Mouse (Mus musculus): ENCODE measurements around the gene Tmem267.
"Not testable (repeated sequence)": the region's sequence is repeated elsewhere in the genome, so short reads cannot be mapped to it uniquely, and the experiment has no call there.

Tmem267 gene

DNA sequence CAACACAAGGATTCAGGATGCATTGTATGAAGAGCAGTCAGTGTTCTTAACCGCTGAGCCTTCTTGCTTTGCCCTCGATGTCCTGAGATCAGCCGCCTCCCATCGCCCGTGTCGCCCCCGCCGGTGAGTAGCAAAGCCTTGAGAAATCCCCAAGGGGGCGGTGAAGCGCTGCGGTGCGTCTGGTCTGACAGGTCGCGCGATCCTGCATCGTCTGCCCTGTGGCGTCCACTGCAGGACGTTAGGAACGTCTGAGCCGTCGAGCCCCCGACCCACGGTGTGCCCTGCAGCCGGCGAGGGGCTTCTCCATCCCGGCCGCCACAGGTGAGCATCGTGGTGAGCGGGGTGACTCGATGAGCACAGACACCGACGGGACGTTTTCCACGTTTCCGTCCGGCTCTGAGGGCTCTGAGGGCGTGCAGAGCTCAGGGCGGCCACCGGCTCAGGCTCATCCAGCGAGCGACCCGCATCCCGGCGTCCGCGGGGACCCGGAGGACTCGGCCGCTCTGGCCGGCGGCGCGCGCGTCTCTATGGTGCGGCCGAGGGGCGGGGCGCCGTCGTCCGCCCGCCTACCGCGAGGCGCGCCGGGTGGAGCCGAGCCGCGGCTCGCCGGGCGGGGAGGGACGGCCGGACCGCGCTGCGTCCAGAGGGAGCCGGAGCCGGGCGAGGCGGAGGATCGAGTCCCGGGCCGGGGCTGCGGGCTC, at the start of gene Tmem267, which contains the start of gene 3110070M22Rik:
Gene Tmem267, plus strand, starts transcription at position 160 of the 701 bp plus-strand sequence.
Gene 3110070M22Rik, minus strand, starts transcription at position 504 of the 701 bp plus-strand sequence.
- peak; percentile 72 to 75 for DNase-seq (ENCODE audit: low spot score in 2 of 2)

DNA sequence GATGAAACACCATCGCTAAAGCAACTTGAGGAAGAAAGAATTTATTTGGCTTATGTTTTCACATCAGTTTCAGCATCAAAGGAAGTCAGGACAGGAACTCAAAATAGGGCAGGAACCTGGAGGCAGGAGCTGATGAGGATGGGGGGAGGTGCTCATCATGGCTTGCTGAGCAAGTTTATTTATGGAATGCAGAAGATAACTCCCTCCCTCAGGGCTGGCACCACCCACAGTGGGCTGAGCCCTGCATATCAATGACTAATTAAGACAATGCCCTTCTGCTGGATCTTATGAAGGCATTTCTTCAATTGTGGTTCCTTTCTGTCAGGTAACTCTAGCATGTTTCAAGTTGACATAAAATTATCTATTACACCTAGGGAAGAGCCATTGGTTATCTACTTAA, 45.6 kb upstream of the Tmem267 start:
- no peak for DNase-seq (ENCODE audit: low spot score in 2 of 2)

DNA sequence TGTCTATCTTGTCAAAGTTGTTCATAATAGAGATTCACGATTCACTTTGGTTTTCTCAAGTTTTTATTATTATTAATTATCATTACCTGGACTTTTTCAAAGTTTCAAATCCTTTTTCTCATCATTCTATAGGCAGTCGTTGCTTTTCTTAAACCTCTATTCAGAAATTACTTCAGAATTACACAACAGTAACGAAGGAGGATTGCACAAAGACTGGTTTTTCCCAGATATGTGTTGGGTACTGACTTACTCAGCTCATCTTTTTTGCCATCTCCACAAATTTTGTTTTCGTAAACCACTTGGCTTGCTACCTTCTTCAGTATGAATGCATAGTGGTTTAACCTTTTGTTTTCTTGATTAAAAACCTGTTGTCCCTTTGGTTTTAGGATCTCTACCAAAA, 34.3 kb upstream of the Tmem267 start:
- DNase-seq (ENCODE audit: low spot score in 2 of 2) = no peak

DNA sequence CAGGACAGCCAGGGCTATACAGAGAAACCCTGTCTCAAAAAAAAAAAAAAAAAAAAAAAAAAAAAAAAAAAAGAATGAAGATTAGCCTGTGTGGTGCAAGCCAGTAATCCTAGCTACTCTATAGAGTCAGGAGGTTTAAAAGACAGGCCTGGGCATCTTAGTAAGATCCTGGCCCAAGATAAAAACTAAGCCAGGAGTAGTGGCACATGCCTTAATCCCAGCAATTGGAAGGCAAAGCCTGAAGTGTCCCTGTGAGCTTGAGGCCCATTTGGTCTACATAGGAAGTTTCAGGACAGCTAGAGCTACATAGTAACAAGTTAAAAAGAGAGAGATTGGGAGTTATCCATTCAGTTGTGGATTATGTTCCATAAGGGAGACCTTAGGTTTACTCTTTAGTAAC, 32.8 kb upstream of the Tmem267 start:
- DNase-seq (ENCODE audit: low spot score in 2 of 2) = no peak

DNA sequence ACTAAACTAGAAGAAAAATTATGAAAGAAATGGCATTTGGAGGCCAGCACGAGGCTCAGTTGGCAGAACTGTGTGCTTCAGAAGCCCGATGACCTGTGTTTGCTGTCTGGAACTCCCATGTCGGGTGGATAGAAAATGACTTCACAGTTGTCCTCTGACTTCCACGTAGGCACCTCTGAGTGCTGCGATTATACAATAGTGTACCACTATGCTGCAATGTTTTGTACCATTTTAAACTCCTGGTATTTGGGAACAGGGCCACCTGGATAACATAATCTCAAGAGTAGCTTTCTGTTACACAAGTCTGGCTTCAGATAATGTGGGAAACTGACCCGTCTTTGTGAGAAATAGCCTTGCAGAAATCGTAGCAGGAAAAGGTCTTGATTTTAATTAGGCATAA, 31.5 kb upstream of the Tmem267 start:
- DNase-seq (ENCODE audit: low spot score in 2 of 2) = no peak

DNA sequence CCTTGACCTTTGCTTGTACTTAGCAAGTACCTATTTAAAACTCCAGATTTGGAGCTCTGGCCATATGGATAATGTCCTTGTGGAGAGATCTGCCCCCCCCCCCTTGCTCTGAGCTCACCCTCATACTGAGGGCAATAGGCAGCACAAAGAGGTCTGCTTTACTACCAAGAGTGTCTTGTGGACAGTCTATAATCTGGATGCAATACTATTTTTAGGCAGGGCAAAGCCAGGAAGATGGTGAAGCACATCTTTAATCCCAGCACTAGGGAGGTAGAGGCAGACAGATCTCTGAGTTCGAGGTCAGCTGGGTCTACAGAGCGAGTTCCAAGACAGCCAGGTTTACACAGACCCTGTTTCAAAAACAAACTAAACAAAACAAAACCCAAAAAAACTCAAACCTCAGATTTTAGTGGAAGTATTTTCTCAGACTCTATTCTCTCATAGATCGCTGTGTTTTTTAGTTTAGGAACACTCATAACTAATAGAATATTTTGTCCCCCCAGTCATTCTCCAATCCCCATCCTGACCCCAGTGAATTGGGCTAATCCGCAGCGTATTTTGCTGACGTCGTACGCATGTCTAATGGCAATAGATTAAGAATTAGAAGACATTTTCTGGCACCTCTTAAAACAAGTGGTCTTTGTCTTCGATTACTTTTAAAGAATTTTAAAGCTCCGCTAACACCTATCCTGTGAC, 25.8 kb upstream of the Tmem267 start:
- peak in 1 of 2 experiments; percentile 7 for DNase-seq (ENCODE audit: low spot score in 2 of 2)

DNA sequence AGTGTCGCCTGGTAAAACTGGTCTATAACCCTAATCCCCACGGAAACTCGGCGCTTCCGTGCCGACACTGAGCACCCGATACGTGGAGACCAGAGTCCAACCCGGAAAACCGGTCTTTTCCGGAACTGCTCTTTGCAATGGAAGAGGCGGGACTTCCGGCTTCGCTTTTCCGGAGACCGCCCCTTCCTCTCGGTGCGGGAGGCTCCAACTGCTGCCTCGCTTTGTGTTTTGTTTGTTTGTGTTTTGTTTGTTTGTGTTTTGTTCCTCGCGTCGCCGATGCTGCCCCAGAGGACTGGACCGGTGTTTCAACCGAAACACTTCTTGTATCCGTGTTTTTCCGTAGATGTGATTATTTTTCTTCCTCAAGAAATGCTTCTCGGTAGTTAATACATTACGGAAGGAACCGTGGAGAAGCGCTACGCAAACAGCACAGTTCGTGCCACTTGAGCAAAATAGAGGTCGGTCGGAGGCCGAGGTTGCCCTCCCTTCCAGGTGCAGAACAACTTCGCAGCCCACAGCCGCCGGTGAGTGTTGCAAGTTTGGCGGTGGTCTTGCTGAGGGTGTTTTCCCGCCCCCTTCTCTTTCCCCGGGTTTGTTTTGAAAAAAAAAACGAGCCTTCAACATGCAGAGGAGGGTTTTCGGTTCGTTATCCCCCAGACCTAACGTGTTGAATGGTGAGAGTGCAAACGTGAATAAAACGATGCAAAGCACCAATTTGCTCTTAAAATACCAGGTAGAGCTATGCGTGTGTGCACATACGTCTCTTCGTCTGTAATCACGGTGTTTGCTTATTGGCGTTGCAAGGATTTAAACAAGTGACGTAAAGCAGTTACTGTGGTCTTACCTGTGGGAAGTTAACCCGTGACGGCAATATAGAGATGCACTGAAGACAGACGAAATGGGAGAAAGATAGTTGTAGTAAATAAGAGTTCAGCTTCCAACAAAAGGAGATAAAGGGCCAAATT, 25.0 kb upstream of the Tmem267 start, which contains the start of gene 4833420G17Rik:
Gene 4833420G17Rik, plus strand, starts transcription at position 173 of the 965 bp plus-strand sequence.
- DNase-seq (ENCODE audit: low spot score in 2 of 2) = peak; percentile 89 to 91

DNA sequence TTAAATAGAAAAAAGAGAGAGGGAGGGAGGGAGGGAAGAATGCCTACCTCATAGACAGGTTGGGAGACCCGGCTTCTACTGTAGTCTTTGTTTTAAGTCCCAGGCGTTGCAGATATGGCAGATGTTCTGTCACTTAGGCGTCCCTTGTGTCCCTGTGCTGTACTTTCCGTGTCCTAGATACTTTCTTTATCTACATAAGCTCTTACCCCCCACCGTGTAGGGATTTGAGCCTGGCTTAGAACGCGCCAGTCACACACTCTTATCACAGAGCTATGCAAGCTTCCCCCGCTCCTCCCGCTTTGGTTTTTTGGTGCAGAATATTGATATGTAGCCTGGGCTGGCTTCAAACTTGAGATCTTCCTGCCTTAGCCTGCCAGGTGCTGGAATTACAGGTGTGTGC, 11.2 kb upstream of the Tmem267 start:
- no peak for DNase-seq (ENCODE audit: low spot score in 2 of 2)

DNA sequence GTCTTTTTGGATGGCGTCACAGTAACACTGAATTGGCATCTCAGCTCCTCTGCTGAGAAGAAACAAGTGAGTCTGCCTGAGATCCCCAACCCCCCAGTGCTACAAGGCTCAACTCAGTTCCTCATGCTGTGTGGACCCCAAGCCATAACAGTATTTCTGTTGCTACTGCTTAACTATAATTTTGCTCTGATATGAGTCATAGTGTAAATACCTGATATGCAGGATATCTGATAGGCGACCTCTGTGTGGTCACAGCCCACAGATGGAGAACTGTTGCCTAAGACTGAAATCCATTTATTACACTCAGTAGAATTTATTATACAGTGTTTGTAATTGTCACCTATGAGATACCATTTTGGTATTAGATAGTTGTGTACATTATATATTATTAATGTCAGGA, 10.1 kb upstream of the Tmem267 start:
- no peak for DNase-seq (ENCODE audit: low spot score in 2 of 2)

DNA sequence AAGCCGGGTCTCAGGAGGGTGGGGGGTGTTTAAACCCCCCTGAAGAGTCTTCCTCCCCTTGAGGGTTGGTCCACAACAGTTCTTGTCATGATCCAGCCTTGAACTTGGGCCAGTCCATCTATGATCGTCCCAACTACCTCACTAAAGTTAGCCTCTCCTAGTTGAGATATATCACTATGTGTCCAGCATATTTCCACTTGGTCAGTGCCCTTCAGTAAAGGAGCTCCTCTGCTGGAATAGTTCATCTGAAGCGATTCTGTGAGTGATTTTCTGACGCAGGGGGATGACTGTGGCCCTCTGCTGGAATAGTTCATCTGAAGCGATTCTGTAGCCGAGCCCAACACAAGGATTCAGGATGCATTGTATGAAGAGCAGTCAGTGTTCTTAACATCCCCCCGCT, 485 bp upstream of the Tmem267 start:
- no peak for DNase-seq (ENCODE audit: low spot score in 2 of 2)

DNA sequence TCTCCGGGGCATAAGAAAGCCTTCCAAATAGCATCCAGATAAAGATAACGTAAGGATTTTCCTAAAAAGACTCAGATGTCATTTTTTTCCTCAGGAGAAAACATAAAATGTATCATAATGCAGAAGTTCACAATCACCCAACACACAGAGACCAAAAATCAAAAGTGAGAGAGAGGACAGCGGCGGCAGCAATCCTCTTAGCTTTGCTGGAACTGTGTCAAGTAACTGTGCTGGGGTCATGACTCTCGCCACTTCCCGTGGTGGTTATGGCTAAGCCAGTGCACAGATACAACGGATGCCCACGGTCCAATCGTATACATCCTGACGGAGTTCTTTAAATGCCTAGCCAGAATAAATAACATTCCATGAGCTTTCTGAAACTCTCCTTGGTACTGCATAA, 4.2 kb downstream of the Tmem267 start:
- DNase-seq (ENCODE audit: low spot score in 2 of 2) = not testable (repeated sequence)

DNA sequence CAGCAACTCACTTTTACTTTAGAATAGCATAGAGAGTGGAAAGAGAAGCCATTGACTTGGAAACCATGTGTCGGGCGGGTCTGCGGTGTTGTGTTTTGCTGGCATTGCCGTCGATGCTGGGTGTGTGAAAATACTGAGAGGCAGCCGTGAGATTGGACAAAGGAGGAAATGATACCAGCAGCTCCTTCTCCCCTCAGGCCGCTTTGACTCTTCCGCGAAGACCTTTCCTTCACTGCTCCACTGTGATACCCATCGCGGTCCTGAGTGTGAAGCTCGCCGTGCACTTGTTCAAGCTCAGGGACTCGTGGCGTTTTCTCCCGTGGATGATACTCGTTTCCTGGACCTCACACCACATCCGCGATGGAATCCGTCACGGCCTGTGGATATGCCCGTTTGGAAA, 7.1 kb downstream of the Tmem267 start:
- not testable (repeated sequence) for DNase-seq (ENCODE audit: low spot score in 2 of 2)

DNA sequence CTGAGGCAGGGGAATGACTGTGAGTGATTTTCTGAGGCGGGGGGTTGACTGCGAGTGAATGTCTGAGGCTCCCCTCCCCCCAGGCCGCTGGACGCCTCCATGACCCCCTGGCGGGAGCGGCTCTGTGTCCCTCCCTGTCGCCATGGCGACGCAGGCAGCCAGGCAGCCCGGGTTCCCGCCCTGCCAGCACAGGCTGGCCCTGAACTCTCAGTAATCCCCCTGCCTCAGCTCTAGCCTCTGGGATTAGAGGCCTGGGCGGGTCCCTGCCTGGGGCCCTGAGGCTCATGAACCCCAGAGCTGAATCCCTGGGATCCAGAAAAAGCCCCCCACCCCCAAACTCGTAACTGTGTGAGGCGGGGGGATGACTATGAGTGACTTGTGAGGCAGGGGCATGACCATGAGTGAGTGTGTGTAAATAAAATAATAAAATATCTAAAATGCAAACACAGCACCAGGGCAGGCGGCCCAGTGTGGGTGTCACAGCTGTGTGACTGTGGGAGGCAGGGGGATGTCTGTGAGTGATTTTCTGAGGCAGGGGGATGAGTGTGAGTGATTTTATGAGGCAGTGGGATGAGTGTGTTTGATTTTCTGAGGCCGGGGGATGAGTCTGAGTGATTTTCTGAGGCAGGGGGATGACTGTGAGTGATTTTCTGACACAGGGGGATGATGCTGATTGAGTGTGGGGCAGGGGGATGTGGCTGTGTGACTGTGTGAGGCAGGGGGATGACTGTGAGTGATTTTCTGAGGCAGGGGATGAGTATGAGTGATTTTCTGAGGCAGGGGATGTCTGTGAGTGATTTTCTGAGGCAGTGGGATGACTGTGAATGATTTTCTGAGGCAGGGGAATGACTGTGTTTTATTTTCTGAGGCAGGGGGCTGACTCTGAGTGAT, 108.7 kb downstream of the Tmem267 start:
- not testable (repeated sequence) for DNase-seq (ENCODE audit: low spot score in 2 of 2)

DNA sequence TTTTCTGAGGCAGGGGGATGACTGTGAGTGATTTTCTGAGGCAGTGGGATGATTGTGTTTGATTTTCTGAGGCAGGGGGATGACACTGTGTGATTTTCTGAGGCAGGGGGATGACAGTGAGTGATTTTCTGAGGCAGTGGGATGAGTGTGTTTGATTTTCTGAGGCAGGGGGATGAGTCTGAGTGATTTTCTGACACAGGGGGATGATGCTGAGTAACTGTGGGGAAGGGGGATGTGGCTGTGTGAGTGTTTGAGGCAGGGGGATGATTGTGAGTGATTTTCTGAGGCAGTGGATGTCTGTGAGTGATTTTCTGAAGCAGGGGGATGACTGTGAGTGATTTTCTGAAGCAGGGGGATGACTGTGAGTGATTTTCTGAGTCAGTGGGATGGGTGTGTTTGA, 110.6 kb downstream of the Tmem267 start:
- DNase-seq (ENCODE audit: low spot score in 2 of 2) = not testable (repeated sequence)

DNA sequence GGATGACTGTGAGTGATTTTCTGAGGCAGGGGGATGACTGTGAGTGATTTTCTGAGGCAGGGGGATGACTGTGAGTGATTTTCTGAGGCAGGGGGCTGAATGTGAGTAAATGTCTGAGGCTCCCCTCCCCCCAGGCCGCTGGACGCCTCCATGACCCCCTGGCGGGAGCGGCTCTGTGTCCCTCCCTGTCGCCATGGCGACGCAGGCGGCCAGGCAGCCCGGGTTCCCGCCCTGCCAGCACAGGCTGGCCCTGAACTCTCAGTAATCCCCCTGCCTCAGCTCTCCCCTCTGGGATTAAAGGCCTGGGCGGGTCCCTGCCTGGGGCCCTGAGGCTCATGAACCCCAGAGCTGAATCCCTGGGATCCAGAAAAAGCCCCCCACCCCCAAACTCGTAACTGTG, 111.2 kb downstream of the Tmem267 start:
- DNase-seq (ENCODE audit: low spot score in 2 of 2) = not testable (repeated sequence)

DNA sequence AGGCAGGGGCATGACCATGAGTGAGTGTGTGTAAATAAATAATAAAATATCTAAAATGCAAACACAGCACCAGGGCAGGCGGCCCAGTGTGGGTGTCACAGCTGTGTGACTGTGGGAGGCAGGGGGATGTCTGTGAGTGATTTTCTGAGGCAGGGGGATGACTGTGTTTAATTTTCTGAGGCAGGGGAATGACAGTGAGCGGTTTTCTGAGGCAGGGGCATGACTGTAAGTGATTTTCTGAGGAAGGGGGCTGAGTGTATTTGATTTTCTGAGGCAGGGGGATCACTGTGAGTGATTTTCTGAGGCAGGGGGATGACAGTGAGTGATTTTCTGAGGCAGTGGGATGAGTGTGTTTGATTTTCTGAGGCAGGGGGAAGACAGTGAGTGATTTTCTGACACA, 111.7 kb downstream of the Tmem267 start:
- DNase-seq (ENCODE audit: low spot score in 2 of 2) = not testable (repeated sequence)

DNA sequence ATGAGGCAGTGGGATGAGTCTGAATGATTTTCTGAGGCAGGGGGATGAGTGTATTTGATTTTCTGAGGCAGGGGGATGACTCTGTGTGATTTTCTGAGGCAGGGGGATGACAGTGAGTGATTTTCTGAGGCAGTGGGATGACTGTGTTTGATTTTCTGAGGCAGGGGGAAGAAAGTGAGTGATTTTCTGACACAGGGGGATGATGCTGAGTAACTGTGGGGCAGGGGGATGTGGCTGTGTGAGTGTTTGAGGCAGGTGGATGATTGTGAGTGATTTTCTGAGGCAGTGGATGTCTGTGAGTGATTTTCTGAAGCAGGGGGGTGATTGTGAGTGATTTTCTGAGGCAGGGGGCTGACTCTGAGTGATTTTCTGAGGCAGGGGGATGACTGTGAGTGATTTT, 112.3 kb downstream of the Tmem267 start:
- DNase-seq (ENCODE audit: low spot score in 2 of 2) = peak; percentile 5 to 30

DNA sequence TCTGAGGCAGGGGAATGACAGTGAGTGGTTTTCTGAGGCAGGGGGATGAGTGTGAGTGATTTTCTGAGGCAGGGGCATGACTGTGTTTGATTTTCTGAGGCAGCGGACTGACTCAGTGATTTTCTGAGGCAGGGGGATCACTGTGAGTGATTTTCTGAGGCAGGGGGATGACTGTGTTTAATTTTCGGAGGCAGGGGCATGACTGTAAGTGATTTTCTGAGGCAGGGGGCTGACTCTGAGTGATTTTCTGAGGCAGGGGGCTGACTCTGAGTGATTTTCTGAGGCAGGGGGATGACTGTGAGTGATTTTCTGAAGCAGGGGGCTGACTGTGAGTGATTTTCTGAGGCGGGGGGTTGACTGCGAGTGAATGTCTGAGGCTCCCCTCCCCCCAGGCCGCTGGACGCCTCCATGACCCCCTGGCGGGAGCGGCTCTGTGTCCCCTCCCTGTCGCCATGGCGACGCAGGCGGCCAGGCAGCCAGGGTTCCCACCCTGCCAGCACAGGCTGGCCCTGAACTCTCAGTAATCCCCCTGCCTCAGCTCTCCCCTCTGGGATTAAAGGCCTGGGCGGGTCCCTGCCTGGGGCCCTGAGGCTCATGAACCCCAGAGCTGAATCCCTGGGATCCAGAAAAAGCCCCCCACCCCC, 115.0 kb downstream of the Tmem267 start:
- DNase-seq (ENCODE audit: low spot score in 2 of 2) = not testable (repeated sequence)

DNA sequence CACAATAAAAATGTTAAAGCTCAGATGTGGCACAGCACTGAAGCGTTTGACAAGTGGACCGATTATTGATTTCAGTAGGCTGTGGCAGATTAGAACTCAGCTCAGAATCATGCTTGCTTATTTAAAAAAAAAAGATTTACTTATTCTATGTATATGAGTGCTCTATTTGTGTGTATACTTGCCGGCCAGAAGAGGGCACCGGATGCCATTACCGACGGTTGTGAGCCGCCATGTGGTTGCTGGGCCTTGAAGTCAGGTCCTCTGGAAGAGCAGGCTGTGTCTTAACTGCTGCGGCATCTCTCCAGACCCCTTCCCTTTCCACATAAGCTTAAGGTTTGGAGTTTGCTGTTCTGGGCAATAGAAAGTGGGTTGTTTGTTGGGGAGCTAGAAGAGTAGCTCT, 116.1 kb downstream of the Tmem267 start:
- DNase-seq (ENCODE audit: low spot score in 2 of 2) = not testable (repeated sequence)

DNA sequence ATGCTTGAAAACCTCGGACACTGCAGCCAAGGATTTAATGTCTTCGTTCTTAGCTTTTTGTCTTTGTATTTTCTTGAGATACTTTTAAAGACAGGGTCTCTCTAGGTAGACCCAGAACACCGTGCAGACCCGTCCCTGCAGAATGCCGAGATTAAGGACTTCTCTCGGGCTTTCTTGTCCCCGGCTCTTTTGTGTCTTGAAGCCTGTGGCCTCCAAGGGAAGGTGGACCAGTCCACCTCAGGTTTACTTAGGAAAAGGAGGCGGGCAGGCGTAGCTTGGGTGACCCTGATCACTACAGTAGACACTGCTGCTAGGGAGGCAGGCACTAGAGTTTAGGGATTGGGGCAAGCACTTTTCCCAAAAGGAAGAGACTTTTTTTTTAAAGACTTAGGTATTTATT, 116.5 kb downstream of the Tmem267 start:
- not testable (repeated sequence) for DNase-seq (ENCODE audit: low spot score in 2 of 2)
